Mouse (Mus musculus) forebrain, embryonic 15.5 days (tissue): Measurements from ENCODE around the gene Tmem258. TPM values are rescaled to one million over a fixed set of nuclear protein-coding genes. Genes with fewer than 3 reads are reported as not detected.

Experiments
- ATAC-seq: fragments of 200-750 bp; cut with Nextera tagmentation; replicated peaks from 2 replicates; pipeline ENCODE4 v1.8.0; 2017; ENCODE audit warnings: mild to moderate bottlenecking, moderate TSS enrichment, moderate library complexity
- H3K27ac ChIP-seq: fragments of 300-500 bp; sonication (generic); replicated peaks from 2 replicates; pipeline ENCODE4 v1.5.1; 2015; ENCODE audit warnings: mild to moderate bottlenecking, inconsistent platforms
- H3K27me3 ChIP-seq: fragments of 300-500 bp; sonication (generic); 2 replicates; pipeline ENCODE4 v1.6.1; 2015; ENCODE audit warnings: inconsistent platforms
- H3K36me3 ChIP-seq: fragments of 300-500 bp; sonication (generic); 2 replicates; pipeline ENCODE4 v1.6.1; 2015; ENCODE audit warnings: mild to moderate bottlenecking, inconsistent platforms
- H3K4me1 ChIP-seq: fragments of 300-500 bp; sonication (generic); 2 replicates; pipeline ENCODE4 v1.6.1; 2015; ENCODE audit warnings: inconsistent platforms
- H3K4me2 ChIP-seq: fragments of 300-500 bp; sonication (generic); replicated peaks from 2 replicates; pipeline ENCODE4 v1.6.1; 2015; ENCODE audit warnings: mild to moderate bottlenecking, inconsistent platforms
- H3K4me3 ChIP-seq: fragments of 300-500 bp; sonication (generic); 2 replicates; pipeline ENCODE4 v1.5.1; 2015; ENCODE audit warnings: mild to moderate bottlenecking, inconsistent platforms
- H3K9ac ChIP-seq: fragments of 300-500 bp; sonication (generic); replicated peaks from 2 replicates; pipeline ENCODE4 v1.6.1; 2015; ENCODE audit warnings: mild to moderate bottlenecking, inconsistent platforms
- H3K9me3 ChIP-seq: fragments of 300-500 bp; sonication (generic); 2 replicates; pipeline ENCODE4 v1.6.1; 2016; ENCODE audit warnings: inconsistent platforms
- WGBS: fragments of 180-500 bp; shearing (Covaris S2); methylation state at CpG from one replicate; pipeline ENCODE4 v1.1.7; 2015; ENCODE audit warnings: mixed read lengths; 5-methylcytosine and 5-hydroxymethylcytosine counted together
- polyA plus RNA-seq: library from polyadenylated mRNA; unstranded; fragments of >200 nt; fragmentation: Nextera tagmentation; extraction: Ambion mirVana; gene quantifications from 2 replicates; pipeline ENCODE4 v1.2.1, GENCODE M21; 2015

The Tmem258 gene
- polyA plus RNA-seq, 1 experiment from 2014 or later, result 397 TPM

- Histone ChIP-seq H3K27me3 (no peaks in the 10 kb centered on the region), H3K36me3 (peaks cover 38% of the 10 kb centered on the region), H3K9me3 (no peaks in the 10 kb centered on the region), H3K4me3 (peak overlapping the region; percentile 93), H3K4me2 (peak overlapping the region; percentile 88), H3K9ac (peak overlapping the region; percentile 88; the same call in 1 of the 2 replicates), H3K4me1 (peaks cover 20% of the 10 kb centered on the region), H3K27ac (no peak overlapping the region)
- no peak for ATAC-seq
- WGBS, result 73% methylated on average over 6 of the region's 6 CpGs
These were observed 1.2 kb downstream of the Tmem258 start for GRCm38 (mm10) chr19:10205051-10205450.

- Histone ChIP-seq H3K4me2 (no peak overlapping the region), H3K36me3 (peaks cover 29% of the 10 kb centered on the region), H3K4me1 (peaks cover 11% of the 10 kb centered on the region), H3K27ac (no peak overlapping the region), H3K4me3 (no peak overlapping the region), H3K9me3 (no peaks in the 10 kb centered on the region), H3K27me3 (no peaks in the 10 kb centered on the region), H3K9ac (no peak overlapping the region)
- WGBS, result 83% methylated on average over 3 of the region's 3 CpGs
- ATAC-seq, result no peak
These were observed 5.0 kb downstream of the Tmem258 start for GRCm38 (mm10) chr19:10208851-10209250.

GRCm38 (mm10) chr19:10210885-10211284, 7.1 kb downstream of the Tmem258 start:
- Histone ChIP-seq H3K9ac (no peak overlapping the region), H3K27ac (no peak overlapping the region), H3K4me2 (no peak overlapping the region), H3K36me3 (peaks cover 27% of the 10 kb centered on the region), H3K4me3 (no peak overlapping the region), H3K4me1 (no peaks in the 10 kb centered on the region), H3K27me3 (no peaks in the 10 kb centered on the region), H3K9me3 (no peaks in the 10 kb centered on the region)
- no peak for ATAC-seq
- 94% methylated on average over 4 of the region's 4 CpGs for WGBS

GRCm38 (mm10) chr19:10213796-10214471, 10.1 kb downstream of the Tmem258 start:
- Histone ChIP-seq H3K27ac (no peak overlapping the region), H3K4me1 (no peaks in the 10 kb centered on the region), H3K4me2 (no peak overlapping the region), H3K4me3 (no peak overlapping the region), H3K27me3 (no peaks in the 10 kb centered on the region), H3K9me3 (no peaks in the 10 kb centered on the region), H3K36me3 (peaks cover 6% of the 10 kb centered on the region; the same call in 1 of the 2 replicates), H3K9ac (no peak overlapping the region)
- no peak for ATAC-seq
- 95% methylated on average over 10 of the region's 10 CpGs for WGBS

GRCm38 (mm10) chr19:10216101-10216500, 12.3 kb downstream of the Tmem258 start:
- no peak overlapping the region for H3K4me2 ChIP-seq
- ATAC-seq, result no peak
- H3K9me3 ChIP-seq, result no peaks in the 10 kb centered on the region
- H3K27me3 ChIP-seq, result no peaks in the 10 kb centered on the region
- H3K4me1 ChIP-seq, result no peaks in the 10 kb centered on the region
- WGBS, result 92% methylated on average over 8 of the region's 8 CpGs
- no peak overlapping the region for H3K27ac ChIP-seq
- no peak overlapping the region for H3K9ac ChIP-seq
- no peaks in the 10 kb centered on the region for H3K36me3 ChIP-seq
- H3K4me3 ChIP-seq, result no peak overlapping the region

- H3K9ac ChIP-seq, result no peak overlapping the region
- no peaks in the 10 kb centered on the region for H3K36me3 ChIP-seq
- no peak overlapping the region for H3K27ac ChIP-seq
- H3K4me3 ChIP-seq, result no peak overlapping the region
- H3K4me2 ChIP-seq, result no peak overlapping the region
- H3K27me3 ChIP-seq, result no peaks in the 10 kb centered on the region
- H3K9me3 ChIP-seq, result no peaks in the 10 kb centered on the region
- no peaks in the 10 kb centered on the region for H3K4me1 ChIP-seq
- 51% methylated on average over 3 of the region's 3 CpGs for WGBS
- no peak for ATAC-seq
These were observed 15.3 kb downstream of the Tmem258 start for GRCm38 (mm10) chr19:10219108-10219507.

GRCm38 (mm10) chr19:10219593-10219992, 15.8 kb downstream of the Tmem258 start:
- 84% methylated on average over 6 of the region's 6 CpGs for WGBS
- no peak overlapping the region for H3K4me3 ChIP-seq
- no peaks in the 10 kb centered on the region for H3K36me3 ChIP-seq
- H3K9ac ChIP-seq, result no peak overlapping the region
- H3K27me3 ChIP-seq, result no peaks in the 10 kb centered on the region
- H3K27ac ChIP-seq, result no peak overlapping the region
- H3K4me1 ChIP-seq, result no peaks in the 10 kb centered on the region
- H3K9me3 ChIP-seq, result no peaks in the 10 kb centered on the region
- no peak for ATAC-seq
- no peak overlapping the region for H3K4me2 ChIP-seq

GRCm38 (mm10) chr19:10221585-10221984, 17.8 kb downstream of the Tmem258 start:
- no peaks in the 10 kb centered on the region for H3K27me3 ChIP-seq
- H3K9me3 ChIP-seq, result no peaks in the 10 kb centered on the region
- no peak overlapping the region for H3K4me3 ChIP-seq
- 71% methylated on average over 4 of the region's 4 CpGs for WGBS
- H3K9ac ChIP-seq, result no peak overlapping the region
- no peak overlapping the region for H3K4me2 ChIP-seq
- no peaks in the 10 kb centered on the region for H3K4me1 ChIP-seq
- no peak overlapping the region for H3K27ac ChIP-seq
- no peaks in the 10 kb centered on the region for H3K36me3 ChIP-seq
- no peak for ATAC-seq

- no peaks in the 10 kb centered on the region for H3K9me3 ChIP-seq
- 52% methylated on average over 8 of the region's 8 CpGs for WGBS
- no peak overlapping the region for H3K27ac ChIP-seq
- no peak overlapping the region for H3K4me2 ChIP-seq
- H3K27me3 ChIP-seq, result no peaks in the 10 kb centered on the region
- H3K36me3 ChIP-seq, result no peaks in the 10 kb centered on the region
- H3K4me1 ChIP-seq, result no peaks in the 10 kb centered on the region
- H3K4me3 ChIP-seq, result no peak overlapping the region
- no peak overlapping the region for H3K9ac ChIP-seq
- ATAC-seq, result no peak
These were observed 18.8 kb downstream of the Tmem258 start for GRCm38 (mm10) chr19:10222656-10223055.

GRCm38 (mm10) chr19:10223561-10223960, 19.7 kb downstream of the Tmem258 start:
- Histone ChIP-seq H3K9me3 (no peaks in the 10 kb centered on the region), H3K4me3 (no peak overlapping the region), H3K36me3 (no peaks in the 10 kb centered on the region), H3K4me2 (no peak overlapping the region), H3K27ac (no peak overlapping the region), H3K4me1 (no peaks in the 10 kb centered on the region), H3K9ac (no peak overlapping the region), H3K27me3 (no peaks in the 10 kb centered on the region)
- 76% methylated on average over 4 of the region's 4 CpGs for WGBS
- ATAC-seq, result no peak

- Histone ChIP-seq H3K27me3 (no peaks in the 10 kb centered on the region), H3K4me1 (no peaks in the 10 kb centered on the region), H3K9me3 (no peaks in the 10 kb centered on the region), H3K36me3 (no peaks in the 10 kb centered on the region), H3K4me3 (no peak overlapping the region), H3K27ac (no peak overlapping the region), H3K9ac (no peak overlapping the region), H3K4me2 (no peak overlapping the region)
- 41% methylated on average over 21 of the region's 26 CpGs for WGBS
- ATAC-seq, result no peak
These were observed 21.0 kb downstream of the Tmem258 start for GRCm38 (mm10) chr19:10224637-10225453.

GRCm38 (mm10) chr19:10225767-10226166, 22.0 kb downstream of the Tmem258 start:
- H3K4me3 ChIP-seq, result no peak overlapping the region
- no peak overlapping the region for H3K4me2 ChIP-seq
- H3K36me3 ChIP-seq, result no peaks in the 10 kb centered on the region
- no peaks in the 10 kb centered on the region for H3K27me3 ChIP-seq
- H3K9me3 ChIP-seq, result no peaks in the 10 kb centered on the region
- ATAC-seq, result no peak
- 92% methylated on average over 4 of the region's 4 CpGs for WGBS
- no peak overlapping the region for H3K9ac ChIP-seq
- H3K4me1 ChIP-seq, result no peaks in the 10 kb centered on the region
- H3K27ac ChIP-seq, result no peak overlapping the region
